Mouse (Mus musculus): ENCODE results near the gene Anks1. TPM values are rescaled to one million over a fixed set of nuclear protein-coding genes. Genes with fewer than 3 reads are reported as not detected.

Anks1 gene
- polyA plus RNA-seq, 1 experiment from 2014 or later: 12.3 TPM

DNA sequence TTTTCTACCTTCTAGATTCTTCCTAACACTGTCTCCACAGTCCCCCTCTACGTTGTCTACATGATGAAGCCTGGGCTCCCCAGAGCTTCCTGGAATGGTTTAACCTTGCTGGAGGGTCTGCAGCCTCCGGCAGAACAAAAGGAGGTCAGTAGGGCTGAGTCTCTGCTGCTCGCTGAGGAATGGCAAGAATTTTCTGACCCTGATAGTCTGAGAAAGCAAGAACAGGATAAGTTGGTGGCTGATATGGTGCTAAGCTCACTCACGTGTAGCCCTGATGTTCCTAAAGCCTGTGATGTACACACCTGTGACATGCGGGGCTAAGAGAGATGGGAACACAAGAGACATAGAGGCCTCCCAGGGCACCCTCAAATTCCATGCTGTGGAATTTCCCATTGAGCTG lies 178.3 kb downstream of the Anks1 start:
- WGBS: 31% methylated on average over 5 of the region's 5 CpGs
- peaks cover 5% of the 10 kb centered on the region; the same call in 1 of the 2 replicates for H3K4me1 ChIP-seq
- H3K27me3 ChIP-seq: 0 out of 2 replicates have a peak, but pooled peaks cover 5% of the 10 kb centered on the region
- ATAC-seq (ENCODE audit: insufficient number of reproducible peaks, low FRiP score, low TSS enrichment, low read depth): no peak
- no peaks in the 10 kb centered on the region for H3K9me3 ChIP-seq
- H3K36me3 ChIP-seq: no peaks in the 10 kb centered on the region
- H3K27ac ChIP-seq: no peak overlapping the region
- no peak overlapping the region for H3K4me3 ChIP-seq
- H3K4me2 ChIP-seq: no peak overlapping the region
- no peak overlapping the region for H3K9ac ChIP-seq

DNA sequence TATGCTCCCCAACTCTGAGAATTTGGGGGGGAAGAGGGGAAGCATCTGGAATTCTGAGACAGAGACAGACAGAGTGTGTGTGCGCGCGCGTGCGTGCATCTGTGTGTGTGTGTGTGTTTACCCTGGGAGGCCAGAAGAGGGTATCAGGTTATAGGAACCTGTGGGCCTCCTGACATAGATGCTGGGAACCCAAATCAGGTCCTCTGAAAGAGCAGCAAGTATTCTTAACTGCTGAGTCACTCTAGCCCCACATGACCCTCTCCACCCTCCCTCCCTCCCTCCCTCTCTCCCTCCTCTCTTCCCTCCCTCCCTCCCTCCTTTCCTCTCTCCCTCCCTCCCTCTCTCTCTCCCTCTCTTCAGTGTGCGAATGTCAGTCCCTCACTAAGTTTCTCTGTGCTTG lies 179.6 kb downstream of the Anks1 start:
- Histone ChIP-seq H3K9me3 (no peaks in the 10 kb centered on the region), H3K4me3 (no peak overlapping the region), H3K4me2 (no peak overlapping the region), H3K36me3 (no peaks in the 10 kb centered on the region), H3K27me3 (0 out of 2 replicates have a peak, but pooled peaks cover 5% of the 10 kb centered on the region), H3K4me1 (peaks cover 5% of the 10 kb centered on the region; the same call in 1 of the 2 replicates), H3K9ac (no peak overlapping the region), H3K27ac (no peak overlapping the region)
- ATAC-seq (ENCODE audit: insufficient number of reproducible peaks, low FRiP score, low TSS enrichment, low read depth): no peak
- WGBS: 95% methylated on average over 5 of the region's 6 CpGs

DNA sequence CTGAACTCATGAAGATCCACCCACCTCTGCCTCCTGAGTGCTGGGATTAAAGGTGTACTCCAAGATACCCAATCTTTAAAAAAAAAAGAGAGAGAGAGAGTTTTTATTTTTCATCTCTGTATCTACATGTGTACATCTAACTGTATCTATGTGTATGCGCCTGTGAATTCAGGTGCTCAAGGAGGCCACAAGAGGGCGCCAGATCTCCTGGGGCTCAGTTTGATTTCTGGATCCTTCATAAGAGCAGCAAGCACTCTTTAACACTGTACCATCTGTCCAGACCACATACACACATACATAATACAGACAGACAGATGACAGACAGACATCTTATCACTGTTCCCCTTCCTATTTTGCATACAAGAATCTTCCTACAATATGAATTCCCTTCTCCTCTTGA lies 183.2 kb downstream of the Anks1 start:
- no peak overlapping the region for H3K4me2 ChIP-seq
- H3K4me1 ChIP-seq: peaks cover 5% of the 10 kb centered on the region; the same call in 1 of the 2 replicates
- ATAC-seq (ENCODE audit: insufficient number of reproducible peaks, low FRiP score, low TSS enrichment, low read depth): no peak
- H3K36me3 ChIP-seq: no peaks in the 10 kb centered on the region
- no peak overlapping the region for H3K4me3 ChIP-seq
- no peaks in the 10 kb centered on the region for H3K27me3 ChIP-seq
- 91% methylated on average over 2 of the region's 2 CpGs for WGBS
- no peaks in the 10 kb centered on the region for H3K9me3 ChIP-seq
- H3K9ac ChIP-seq: no peak overlapping the region
- no peak overlapping the region for H3K27ac ChIP-seq

DNA sequence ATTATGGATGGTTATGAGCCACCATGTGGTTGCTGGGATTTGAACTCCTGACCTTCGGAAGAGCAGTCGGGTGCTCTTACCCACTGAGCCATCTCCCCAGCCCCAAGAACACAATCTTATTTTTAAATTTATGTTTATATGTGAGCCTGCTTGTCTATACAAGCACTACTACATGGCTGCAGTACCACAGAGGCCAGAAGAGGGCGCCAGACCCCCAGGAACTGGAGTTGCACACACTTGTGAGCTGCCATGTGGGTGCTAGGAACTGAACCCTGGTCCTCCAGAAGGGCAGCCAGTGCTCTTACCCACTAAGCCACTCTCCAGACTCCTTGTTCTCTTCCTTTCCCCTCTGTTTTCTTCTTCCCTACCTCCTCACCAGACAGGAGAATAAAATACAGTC lies 184.7 kb downstream of the Anks1 start:
- Histone ChIP-seq H3K36me3 (no peaks in the 10 kb centered on the region), H3K4me3 (no peak overlapping the region), H3K27ac (no peak overlapping the region), H3K4me1 (peaks cover 16% of the 10 kb centered on the region), H3K9me3 (no peaks in the 10 kb centered on the region), H3K27me3 (no peaks in the 10 kb centered on the region), H3K4me2 (no peak overlapping the region), H3K9ac (no peak overlapping the region)
- ATAC-seq (ENCODE audit: insufficient number of reproducible peaks, low FRiP score, low TSS enrichment, low read depth): no peak
- WGBS: 75% methylated on average over 3 of the region's 3 CpGs

DNA sequence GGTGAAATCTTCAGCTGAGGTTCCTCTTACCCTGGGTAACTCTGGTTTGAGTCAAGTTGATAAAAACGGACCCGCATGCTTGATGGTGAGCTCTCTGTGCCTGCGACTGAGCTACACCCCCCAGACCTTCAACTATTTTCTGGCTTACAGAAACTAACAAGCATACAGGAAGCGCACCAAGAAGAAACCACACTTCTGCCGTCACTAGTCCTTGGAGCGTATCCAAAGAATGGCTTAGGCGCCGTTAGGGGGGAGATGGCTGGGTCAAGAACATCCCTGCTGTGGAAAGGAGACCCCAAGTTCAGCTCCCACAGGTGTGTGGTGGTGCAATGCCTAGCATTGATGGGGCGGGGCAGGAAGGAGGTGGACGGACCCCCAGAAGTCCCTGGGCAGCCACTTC lies 187.3 kb downstream of the Anks1 start:
- H3K4me3 ChIP-seq: no peak overlapping the region
- WGBS: 69% methylated on average over 10 of the region's 10 CpGs
- H3K36me3 ChIP-seq: no peaks in the 10 kb centered on the region
- no peaks in the 10 kb centered on the region for H3K9me3 ChIP-seq
- no peak overlapping the region for H3K9ac ChIP-seq
- peaks cover 26% of the 10 kb centered on the region for H3K4me1 ChIP-seq
- no peak for ATAC-seq (ENCODE audit: insufficient number of reproducible peaks, low FRiP score, low TSS enrichment, low read depth)
- H3K27me3 ChIP-seq: no peaks in the 10 kb centered on the region
- H3K27ac ChIP-seq: no peak overlapping the region
- no peak overlapping the region for H3K4me2 ChIP-seq

DNA sequence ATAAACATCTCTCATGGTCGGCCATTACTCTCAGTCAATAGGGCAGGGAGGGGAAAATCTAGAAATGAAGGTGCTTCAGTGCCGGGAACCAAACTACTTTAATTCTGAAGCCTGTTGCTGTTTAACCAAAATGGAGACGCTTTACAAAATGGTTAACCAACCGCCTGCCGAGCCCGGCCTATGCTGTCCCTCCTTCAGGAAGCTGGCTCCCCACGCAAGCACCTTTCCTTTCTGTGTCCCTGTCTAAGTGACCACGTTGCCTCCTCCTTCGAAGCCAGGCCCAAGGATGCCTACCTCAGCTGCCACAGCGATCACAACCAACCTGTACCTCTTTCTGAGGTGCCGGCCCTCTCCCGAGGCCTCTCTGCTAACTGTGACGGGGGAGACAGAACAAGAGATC lies 188.2 kb downstream of the Anks1 start:
- no peak overlapping the region for H3K4me2 ChIP-seq
- no peak overlapping the region for H3K9ac ChIP-seq
- H3K4me1 ChIP-seq: peaks cover 35% of the 10 kb centered on the region
- no peaks in the 10 kb centered on the region for H3K27me3 ChIP-seq
- 81% methylated on average over 13 of the region's 13 CpGs for WGBS
- H3K4me3 ChIP-seq: no peak overlapping the region
- no peaks in the 10 kb centered on the region for H3K9me3 ChIP-seq
- H3K27ac ChIP-seq: no peak overlapping the region
- no peak for ATAC-seq (ENCODE audit: insufficient number of reproducible peaks, low FRiP score, low TSS enrichment, low read depth)
- no peaks in the 10 kb centered on the region for H3K36me3 ChIP-seq

DNA sequence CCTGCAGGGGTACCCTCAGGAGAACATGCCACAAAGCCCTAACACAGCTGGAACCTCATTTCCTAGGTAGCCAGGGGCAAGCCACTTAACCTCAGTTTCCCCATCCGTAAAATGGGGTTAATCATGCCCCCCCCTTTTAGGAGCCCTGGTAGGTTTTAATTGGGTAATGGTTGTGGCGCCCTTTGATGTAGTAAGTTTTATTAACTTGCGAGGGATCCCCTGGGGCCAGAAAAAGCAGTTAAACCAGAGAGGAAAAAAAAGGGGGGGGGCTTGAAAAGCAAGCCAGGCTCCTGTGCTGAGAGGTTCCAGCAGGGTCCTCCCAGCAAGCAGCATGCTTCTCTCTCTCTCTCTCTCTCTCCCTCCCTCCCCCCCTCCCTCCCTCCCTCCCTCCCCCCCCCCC lies 190.0 kb downstream of the Anks1 start:
- H3K4me3 ChIP-seq: no peak overlapping the region
- H3K27ac ChIP-seq: peak overlapping the region; percentile 54; the same call in 1 of the 2 replicates
- WGBS: 3% methylated on average over 3 of the region's 3 CpGs
- ATAC-seq (ENCODE audit: insufficient number of reproducible peaks, low FRiP score, low TSS enrichment, low read depth): no peak
- no peaks in the 10 kb centered on the region for H3K36me3 ChIP-seq
- no peaks in the 10 kb centered on the region for H3K9me3 ChIP-seq
- peaks cover 43% of the 10 kb centered on the region for H3K4me1 ChIP-seq
- H3K9ac ChIP-seq: no peak overlapping the region
- 0 out of 2 replicates have a peak overlapping the region, but pooled peaks have one; percentile 6 for H3K4me2 ChIP-seq
- no peaks in the 10 kb centered on the region for H3K27me3 ChIP-seq

DNA sequence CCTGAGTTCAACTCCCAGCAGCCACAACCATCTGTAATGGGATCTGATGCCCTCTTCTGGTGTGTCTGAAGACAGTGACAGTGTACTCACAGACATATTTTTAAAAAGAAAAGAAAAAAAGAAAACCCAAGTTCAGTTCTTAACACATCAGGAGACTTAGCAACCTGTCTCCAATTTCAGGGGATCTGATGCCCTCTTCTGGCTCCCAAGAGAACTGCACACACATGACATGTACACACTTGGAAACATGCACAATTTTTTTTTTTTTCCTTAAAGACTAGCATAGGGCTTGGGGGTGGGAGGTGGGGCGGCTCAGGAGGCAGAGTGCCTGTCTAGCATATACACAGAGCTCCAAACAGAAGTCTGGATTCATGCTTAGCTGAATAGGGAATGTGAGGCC lies 191.6 kb downstream of the Anks1 start:
- peaks cover 46% of the 10 kb centered on the region for H3K4me1 ChIP-seq
- H3K36me3 ChIP-seq: no peaks in the 10 kb centered on the region
- no peak overlapping the region for H3K9ac ChIP-seq
- H3K27ac ChIP-seq: no peak overlapping the region
- no peak for ATAC-seq (ENCODE audit: insufficient number of reproducible peaks, low FRiP score, low TSS enrichment, low read depth)
- H3K4me3 ChIP-seq: no peak overlapping the region
- H3K27me3 ChIP-seq: no peaks in the 10 kb centered on the region
- 87% methylated on average over 1 of the region's 1 CpGs for WGBS
- no peaks in the 10 kb centered on the region for H3K9me3 ChIP-seq
- H3K4me2 ChIP-seq: no peak overlapping the region

DNA sequence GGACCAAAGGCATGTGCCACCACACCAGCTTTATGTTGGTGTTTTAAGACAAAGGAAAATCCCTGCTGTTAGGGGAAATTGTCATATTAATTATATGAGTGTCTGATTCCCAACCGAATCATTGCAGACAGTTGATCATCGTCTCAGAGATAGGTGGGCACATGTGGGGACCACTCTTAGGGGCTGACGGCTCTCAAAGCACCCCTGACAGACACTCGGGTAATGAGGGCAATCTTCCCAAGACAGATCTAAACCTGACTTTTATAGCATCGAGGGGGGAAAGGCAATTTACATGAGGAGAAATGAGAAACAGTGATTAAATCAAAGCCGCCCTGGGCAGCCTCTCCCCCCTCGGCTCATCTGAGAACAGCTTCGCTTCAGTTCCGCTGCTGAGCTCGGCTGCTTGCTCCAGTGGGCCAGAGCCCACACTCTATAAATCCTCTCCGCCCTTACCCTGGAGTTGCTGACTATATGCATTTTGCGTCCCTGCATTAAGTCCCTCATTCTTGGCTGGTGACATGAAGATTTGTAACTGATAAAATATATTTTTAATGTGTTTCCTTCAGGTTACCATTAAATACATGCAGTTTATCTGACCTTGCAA lies 192.3 kb downstream of the Anks1 start:
- peaks cover 45% of the 10 kb centered on the region for H3K4me1 ChIP-seq
- no peaks in the 10 kb centered on the region for H3K9me3 ChIP-seq
- H3K36me3 ChIP-seq: no peaks in the 10 kb centered on the region
- no peak overlapping the region for H3K4me2 ChIP-seq
- H3K27me3 ChIP-seq: no peaks in the 10 kb centered on the region
- peak overlapping the region; percentile 51 for H3K27ac ChIP-seq
- no peak overlapping the region for H3K4me3 ChIP-seq
- no peak overlapping the region for H3K9ac ChIP-seq
- ATAC-seq (ENCODE audit: insufficient number of reproducible peaks, low FRiP score, low TSS enrichment, low read depth): no peak
- WGBS: 16% methylated on average over 12 of the region's 12 CpGs

DNA sequence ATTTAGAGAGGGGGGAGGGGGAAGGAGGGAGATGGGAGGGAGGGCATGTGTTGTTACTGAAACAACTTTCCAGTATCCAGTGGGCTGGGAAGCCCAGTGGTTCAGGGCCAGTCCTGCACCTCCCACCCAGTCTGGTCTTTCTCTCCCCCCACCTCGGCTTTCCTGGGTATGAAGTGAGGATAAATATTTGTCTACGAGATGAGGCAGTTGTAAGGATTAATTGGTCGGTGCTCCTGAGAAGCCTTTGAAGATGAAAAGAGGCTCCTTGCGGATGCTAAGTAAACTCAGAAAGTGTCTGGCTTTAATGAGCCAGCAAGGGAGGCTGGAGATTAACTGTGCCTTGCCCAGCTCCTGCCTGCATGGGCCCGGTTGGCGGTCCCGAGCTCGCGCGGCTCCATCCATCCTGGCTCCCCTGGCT lies 192.8 kb downstream of the Anks1 start:
- WGBS: 28% methylated on average over 10 of the region's 10 CpGs
- Histone ChIP-seq H3K36me3 (no peaks in the 10 kb centered on the region), H3K27ac (0 out of 2 replicates have a peak overlapping the region, but pooled peaks have one; percentile 17), H3K4me2 (no peak overlapping the region), H3K4me3 (no peak overlapping the region), H3K9me3 (no peaks in the 10 kb centered on the region), H3K27me3 (no peaks in the 10 kb centered on the region), H3K4me1 (peaks cover 42% of the 10 kb centered on the region), H3K9ac (no peak overlapping the region)
- ATAC-seq (ENCODE audit: insufficient number of reproducible peaks, low FRiP score, low TSS enrichment, low read depth): no peak

DNA sequence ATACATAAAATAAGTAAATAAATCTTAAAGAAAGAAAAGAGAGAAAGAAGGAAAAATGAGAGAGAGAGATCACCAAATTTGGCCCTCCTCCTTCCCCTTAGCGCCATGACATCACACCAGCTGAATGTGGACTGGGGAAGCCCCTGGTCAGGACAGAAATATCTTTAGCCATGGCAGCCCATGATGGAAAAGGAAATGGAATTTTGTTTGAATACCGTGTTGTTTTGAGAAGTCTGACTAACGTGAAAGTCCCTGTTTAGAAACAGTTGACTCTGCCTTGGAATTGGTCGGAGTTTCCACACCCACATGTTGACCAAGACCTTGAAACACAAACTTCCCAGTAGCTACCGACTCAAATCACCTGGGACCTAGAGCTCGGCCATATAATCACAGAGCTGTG lies 195.3 kb downstream of the Anks1 start:
- H3K36me3 ChIP-seq: no peaks in the 10 kb centered on the region
- H3K4me3 ChIP-seq: no peak overlapping the region
- H3K4me1 ChIP-seq: peaks cover 31% of the 10 kb centered on the region
- no peaks in the 10 kb centered on the region for H3K27me3 ChIP-seq
- H3K27ac ChIP-seq: peak overlapping the region; percentile 47; the same call in 1 of the 2 replicates
- ATAC-seq (ENCODE audit: insufficient number of reproducible peaks, low FRiP score, low TSS enrichment, low read depth): no peak
- no peak overlapping the region for H3K9ac ChIP-seq
- no peaks in the 10 kb centered on the region for H3K9me3 ChIP-seq
- no peak overlapping the region for H3K4me2 ChIP-seq
- WGBS: 77% methylated on average over 6 of the region's 6 CpGs

DNA sequence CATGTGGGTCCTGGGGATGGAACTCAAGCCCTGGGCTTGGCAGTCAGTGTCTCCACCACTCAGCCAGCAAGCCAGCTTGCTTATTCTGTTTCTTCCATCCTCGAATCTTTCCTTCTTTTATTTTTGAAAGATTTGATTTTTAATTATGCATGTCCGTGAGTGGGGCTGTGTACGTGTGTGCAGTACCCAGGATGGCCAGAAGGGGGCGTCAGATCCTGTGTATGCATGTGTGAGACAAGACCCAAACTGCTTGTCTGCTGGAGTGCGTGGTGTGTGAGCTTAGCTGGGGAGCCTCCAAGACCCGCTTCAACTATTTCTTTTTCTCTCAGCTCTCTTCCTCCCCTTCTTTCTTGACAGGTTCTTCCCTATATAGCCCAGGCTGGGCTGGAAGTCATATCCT lies 197.2 kb downstream of the Anks1 start:
- no peak overlapping the region for H3K4me2 ChIP-seq
- H3K27ac ChIP-seq: no peak overlapping the region
- H3K4me3 ChIP-seq: no peak overlapping the region
- 84% methylated on average over 6 of the region's 6 CpGs for WGBS
- no peaks in the 10 kb centered on the region for H3K27me3 ChIP-seq
- no peak for ATAC-seq (ENCODE audit: insufficient number of reproducible peaks, low FRiP score, low TSS enrichment, low read depth)
- no peak overlapping the region for H3K9ac ChIP-seq
- no peaks in the 10 kb centered on the region for H3K9me3 ChIP-seq
- H3K36me3 ChIP-seq: no peaks in the 10 kb centered on the region
- peaks cover 25% of the 10 kb centered on the region for H3K4me1 ChIP-seq

DNA sequence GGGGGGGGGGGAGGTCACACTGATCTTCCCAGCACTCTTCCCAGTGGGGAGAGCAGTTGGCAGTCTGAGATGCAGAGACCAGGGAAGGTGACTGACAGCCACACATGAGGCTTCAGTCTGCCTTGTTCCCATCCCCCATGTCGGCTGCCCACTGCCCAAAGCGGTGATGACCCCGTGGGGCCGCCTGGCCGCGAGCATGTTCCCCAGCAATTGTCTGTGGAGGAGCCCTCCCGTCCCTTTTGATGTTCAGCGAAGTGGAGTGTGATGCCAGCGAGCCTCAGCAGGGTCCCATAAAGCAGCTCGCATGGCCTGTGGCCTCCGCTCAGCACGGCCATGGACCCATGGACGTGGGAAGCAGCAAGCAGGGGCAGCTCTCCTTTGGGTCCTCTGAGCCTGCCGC lies 198.2 kb downstream of the Anks1 start:
- peaks cover 16% of the 10 kb centered on the region for H3K4me1 ChIP-seq
- no peaks in the 10 kb centered on the region for H3K27me3 ChIP-seq
- H3K4me3 ChIP-seq: no peak overlapping the region
- H3K9ac ChIP-seq: no peak overlapping the region
- no peaks in the 10 kb centered on the region for H3K36me3 ChIP-seq
- H3K4me2 ChIP-seq: no peak overlapping the region
- no peaks in the 10 kb centered on the region for H3K9me3 ChIP-seq
- ATAC-seq (ENCODE audit: insufficient number of reproducible peaks, low FRiP score, low TSS enrichment, low read depth): 0 out of 2 replicates have a peak, but pooled peaks have one; percentile 35
- H3K27ac ChIP-seq: no peak overlapping the region
- WGBS: 22% methylated on average over 14 of the region's 14 CpGs

Measured in limb, embryonic 15.5 days (tissue).